Mouse (Mus musculus) ES-E14 (cell line): Measurements from ENCODE around the gene Gjb1.

ENCODE experiments used
- CHD2 ChIP-seq: IDR thresholded peaks from 2 replicates; pipeline ENCODE4 v1.6.1; 2014; ENCODE audit warnings: mild to moderate bottlenecking, low read depth, low read length, inconsistent platforms
- HCFC1 ChIP-seq: IDR thresholded peaks from 2 replicates; pipeline ENCODE4 v1.6.1; 2012; ENCODE audit warnings: low read length, inconsistent platforms, borderline replicate concordance; ENCODE audit not compliant: insufficient read depth
- MAFK ChIP-seq: IDR thresholded peaks from 2 replicates; pipeline ENCODE4 v1.6.1; 2014; ENCODE audit warnings: mild to moderate bottlenecking, low read depth, low read length, inconsistent platforms; ENCODE audit not compliant: insufficient read depth
- ZC3H11A ChIP-seq: IDR thresholded peaks from 2 replicates; pipeline ENCODE4 v1.6.1; 2012; ENCODE audit warnings: low read depth, mild to moderate bottlenecking, inconsistent platforms, low read length, borderline replicate concordance
- ZNF384 ChIP-seq: IDR thresholded peaks from 2 replicates; pipeline ENCODE4 v1.6.1; 2012; ENCODE audit warnings: low read depth, low read length, inconsistent platforms

DNA sequence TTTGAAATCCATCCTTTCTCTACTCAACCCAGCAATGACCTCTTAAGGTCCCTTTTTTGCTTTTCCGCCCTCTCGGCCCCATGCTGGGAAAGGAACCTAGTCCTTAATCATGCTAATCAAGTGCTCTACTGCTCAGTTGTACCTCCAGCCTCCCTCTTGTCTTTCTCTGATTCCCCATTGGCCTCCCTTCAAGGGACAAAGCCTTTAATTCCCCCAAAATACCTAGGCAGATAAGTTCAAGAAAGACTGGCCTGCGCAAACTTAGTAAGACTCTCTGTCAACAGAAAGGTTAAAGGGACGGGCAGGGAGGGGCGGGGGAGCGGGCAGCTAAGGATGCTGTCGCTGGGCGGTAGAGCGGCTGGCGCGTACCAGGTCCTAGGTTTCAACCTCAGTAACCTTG is 20.3 kb downstream of the Gjb1 start:
- TF ChIP-seq ZC3H11A (no peak), ZNF384 (no peak), CHD2 (no peak), HCFC1 (no peak), MAFK (no peak)
